Mouse (Mus musculus) embryo, embryonic 10.5 days (tissue): ENCODE measurements around the gene Zfp120.
A peak's percentile ranks its signal among the peaks of the same experiment; 100 is the strongest.
"Not testable (repeated sequence)": the region's sequence is repeated elsewhere in the genome, so short reads cannot be mapped to it uniquely, and the experiment has no call there.

Source experiments
- DNase-seq: peaks from one replicate; pipeline ENCODE4 v3.0.0-alpha.2; 2015; ENCODE audit warnings: low spot score

Zfp120 gene

DNA sequence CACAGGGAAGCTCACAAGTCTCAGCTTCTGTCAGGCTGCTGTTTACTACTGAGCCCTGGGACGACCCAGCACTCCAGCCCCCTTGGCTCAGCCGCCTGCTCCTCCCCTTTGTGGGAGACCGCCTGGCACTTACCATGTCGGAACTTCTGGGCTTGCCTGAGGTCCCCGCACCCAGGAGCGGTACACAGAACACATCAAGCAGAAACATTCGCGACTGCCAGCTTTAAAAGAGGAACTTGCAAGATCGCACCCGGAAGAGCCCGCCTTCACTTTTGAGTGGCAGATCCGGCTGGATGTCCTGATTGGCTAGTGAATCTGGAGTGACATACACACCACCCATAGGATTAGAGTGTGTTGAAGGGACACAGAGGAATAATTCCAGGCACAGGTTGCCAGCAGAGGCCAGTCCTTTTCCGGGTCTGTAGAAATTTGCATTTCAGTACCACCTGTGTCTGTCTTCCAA, at the start of gene Zfp120:
Gene Zfp120 (minus strand): TSS at position 274 of the 463 bp plus-strand sequence.
- DNase-seq = peak; percentile 94

GRCm38 (mm10) chr2:150181570-150181999, 45.1 kb upstream of the Zfp120 start, which contains the start of gene Gm14139:
Gene Gm14139 (plus strand): TSS chr2:150181755.
- DNase-seq = not testable (repeated sequence)

DNA sequence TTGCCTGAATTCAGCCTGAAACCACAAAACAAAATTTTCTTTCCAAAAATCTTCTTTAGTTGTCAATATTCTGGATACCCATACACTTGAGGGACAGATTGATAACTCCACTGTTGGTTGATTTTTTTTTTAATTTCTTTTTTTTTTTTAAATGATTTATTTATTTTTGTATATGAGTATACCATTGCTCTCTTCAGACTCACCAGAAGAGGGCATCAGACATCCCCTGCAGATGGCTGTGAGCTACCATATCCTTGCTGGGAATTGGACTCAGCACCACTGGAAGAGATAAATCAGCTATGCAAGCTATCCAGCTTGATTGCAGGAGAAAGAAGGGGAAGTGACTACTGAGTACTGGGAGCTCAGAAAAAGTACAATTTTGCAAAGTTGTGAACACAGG, 44.5 kb upstream of the Zfp120 start:
- not testable (repeated sequence) for DNase-seq

DNA sequence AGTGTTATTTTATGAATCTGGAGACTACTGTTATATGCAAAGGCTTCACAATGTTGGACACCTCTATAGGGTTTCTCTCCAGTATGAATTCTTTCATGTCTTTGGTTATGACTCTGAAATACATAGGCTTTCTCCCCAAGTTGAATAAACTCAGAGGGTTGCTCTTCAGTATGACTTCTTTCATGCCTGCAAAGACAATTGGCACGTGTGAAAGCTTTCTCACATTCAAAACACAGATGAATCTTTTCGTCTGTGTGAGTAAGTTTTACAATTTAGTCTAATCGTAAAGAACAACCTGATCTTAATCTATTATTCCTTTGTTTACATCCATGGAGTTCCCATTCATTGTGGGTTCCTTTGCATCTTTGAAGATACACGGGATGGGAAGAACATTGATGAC, 43.1 kb upstream of the Zfp120 start, which contains the start of gene Gm10770:
Gene Gm10770 (minus strand): TSS at position 101 of the 400 bp plus-strand sequence.
- not testable (repeated sequence) for DNase-seq

- DNase-seq = no peak
Measured at GRCm38 (mm10) chr2:150173833-150174232, 37.3 kb upstream of the Zfp120 start.

DNA sequence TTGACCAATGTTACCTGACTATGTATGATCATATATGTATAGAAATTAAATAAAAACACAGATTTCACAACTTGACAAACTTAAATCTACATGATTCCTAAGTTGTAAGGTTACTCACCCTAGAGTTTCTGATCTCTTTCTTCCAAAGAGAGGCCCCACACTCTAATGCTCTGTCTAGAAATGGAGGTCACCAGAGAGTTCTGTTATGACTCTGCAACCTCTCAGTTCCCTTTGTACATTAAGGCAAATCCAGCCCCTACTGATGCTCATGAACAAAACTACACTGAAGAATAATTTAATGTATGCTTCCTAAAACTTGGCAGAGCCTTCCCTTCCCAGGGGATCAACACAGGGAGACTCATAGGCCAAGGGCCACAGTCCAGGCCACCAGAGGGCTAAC, 30.2 kb upstream of the Zfp120 start:
- no peak for DNase-seq

- DNase-seq = no peak
Measured at GRCm38 (mm10) chr2:150132773-150133172, 3.7 kb downstream of the Zfp120 start.

DNA sequence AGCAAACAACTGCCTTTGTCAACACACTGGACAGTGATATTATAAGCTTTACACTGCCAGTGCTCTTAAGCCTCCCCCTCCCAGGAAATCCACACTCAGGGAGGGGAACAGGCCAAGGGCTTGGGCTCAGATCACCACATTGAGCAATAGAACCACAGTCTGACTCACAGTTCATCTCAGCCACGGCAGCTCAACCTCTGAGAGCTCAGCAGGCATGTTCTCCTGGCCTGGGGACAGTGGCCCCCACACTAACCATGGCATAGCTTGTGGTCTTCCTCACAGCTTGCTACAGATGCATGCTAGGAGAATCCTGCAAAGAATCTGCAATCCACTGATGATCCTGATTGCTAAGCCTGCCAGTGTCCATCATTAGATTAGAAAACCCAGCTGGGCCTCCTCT, 4.5 kb downstream of the Zfp120 start:
- not testable (repeated sequence) for DNase-seq

GRCm38 (mm10) chr2:150111247-150111912, 25.1 kb downstream of the Zfp120 start:
- DNase-seq = no peak

DNA sequence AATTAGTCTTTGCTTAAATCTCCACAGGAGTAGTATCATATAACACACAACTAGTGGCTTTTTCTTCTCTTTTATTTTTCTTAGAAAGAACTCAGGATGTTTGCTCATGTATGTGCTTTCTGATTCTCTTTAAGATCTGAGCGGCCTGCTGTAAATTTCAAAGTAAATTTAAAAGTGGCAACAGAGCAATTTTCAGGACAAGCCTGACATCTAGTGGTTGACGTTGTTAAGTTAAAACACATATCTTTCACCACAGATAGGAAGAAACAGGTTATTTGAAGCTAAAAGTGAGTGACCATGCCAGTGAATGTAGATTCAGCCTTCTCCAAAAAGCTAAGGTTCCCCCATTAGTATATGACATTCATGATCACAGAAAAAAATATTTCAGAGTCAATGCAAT, 36.9 kb downstream of the Zfp120 start:
- DNase-seq = peak; percentile 67
